Mouse (Mus musculus) urinary bladder, postnatal 10 days (tissue): ENCODE results near the gene Ankrd13a.

Source experiments
- DNase-seq: peaks from one replicate; pipeline ENCODE4 v3.0.0; 2022; ENCODE audit warnings: low spot score

Ankrd13a gene

DNA sequence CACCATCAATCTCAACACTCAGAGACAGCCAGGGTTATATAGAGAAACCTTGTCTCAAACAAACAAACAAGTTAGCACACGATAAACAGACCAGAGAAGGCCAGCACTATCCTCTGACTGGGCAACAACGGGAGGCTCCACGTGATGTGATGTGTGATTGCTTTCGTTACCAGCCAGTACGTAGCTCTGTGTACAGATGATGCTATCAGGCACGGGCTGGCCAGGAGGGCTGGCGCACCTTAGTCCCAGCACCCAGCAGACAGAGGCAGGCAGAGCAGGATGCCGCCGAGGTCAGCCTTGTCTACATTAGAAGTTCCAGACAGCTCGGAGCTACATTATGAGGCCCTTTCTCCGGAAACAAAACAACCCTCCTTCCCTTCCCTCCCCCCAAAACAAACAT is 25.4 kb downstream of the Ankrd13a start:
- no peak for DNase-seq

DNA sequence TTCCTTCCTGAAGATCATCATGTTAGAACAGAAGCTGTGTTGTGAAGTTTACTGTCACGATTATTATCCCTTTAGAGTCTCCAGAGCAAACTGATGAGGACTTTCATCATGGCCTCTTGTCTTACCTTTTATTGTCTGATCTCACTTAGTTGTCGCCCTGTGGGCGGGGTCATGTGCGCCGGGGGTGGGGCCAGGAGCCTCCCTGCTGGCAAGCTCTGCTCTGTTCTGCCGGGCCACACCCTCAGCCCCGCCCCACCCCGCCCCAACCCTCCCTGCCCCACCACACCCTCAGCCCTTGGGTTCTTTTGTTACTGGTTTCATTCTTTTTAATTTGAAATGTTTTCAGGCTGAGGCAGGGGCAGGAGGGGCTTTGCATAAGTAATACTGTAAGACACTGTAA is 26.6 kb downstream of the Ankrd13a start:
- DNase-seq: no peak

DNA sequence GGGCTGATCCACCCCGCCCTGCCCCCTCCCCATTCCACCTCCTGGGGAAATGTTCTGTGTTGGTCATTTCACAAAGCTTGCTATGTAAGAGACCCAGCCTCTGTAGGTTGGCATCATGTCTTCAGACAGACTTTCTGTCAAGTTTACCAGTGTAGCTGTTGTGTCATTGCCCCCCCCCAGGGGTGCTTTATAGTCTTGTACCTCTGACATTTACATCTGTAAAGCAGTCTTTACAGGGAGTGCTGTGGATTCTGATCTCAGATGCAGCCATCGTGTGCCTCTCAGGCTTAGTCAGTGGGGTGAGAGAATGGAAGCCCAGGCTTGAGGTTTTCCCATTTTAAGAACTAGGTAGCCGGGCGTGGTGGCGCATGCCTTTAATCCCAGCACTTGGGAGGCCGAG is 27.4 kb downstream of the Ankrd13a start:
- no peak for DNase-seq

DNA sequence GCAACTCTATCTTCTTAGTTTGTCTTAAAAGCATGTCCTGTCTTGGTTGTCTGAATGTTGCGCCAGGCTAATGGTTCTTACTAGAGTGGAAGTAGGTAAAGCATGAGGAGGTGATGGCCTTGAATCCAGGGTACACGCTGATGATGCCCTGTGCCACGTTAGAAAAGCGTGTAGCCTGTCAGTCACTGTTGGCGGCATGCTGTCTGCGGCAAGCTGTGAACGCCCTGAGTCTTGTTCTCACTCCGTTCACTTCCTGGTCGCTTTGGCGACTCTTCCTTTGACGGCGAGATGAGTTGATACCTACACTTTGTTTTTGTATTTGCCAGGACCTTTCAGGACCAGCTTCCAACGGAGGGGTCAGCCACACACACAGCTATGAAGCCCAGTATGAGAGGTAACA is 28.8 kb downstream of the Ankrd13a start:
- no peak for DNase-seq

DNA sequence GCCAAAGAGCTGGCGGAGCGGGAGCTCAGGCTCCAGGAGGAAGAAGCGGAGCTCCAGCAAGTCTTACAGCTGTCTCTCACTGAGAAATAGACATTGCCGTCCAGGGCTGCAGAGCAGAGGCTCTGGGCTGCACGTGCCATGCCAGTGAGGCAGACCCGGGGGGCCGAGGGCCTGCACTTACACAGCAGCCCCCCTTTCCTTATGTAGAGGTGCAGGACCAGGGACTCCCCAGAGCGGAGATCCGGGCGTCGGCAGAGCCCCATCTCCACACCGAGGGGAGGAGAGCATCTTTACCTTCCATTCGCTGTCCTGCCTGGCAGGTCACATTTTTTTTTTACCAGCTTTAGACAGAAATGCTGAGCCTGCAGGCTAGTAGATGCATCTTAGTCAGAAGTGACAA is 29.9 kb downstream of the Ankrd13a start:
- DNase-seq: no peak

DNA sequence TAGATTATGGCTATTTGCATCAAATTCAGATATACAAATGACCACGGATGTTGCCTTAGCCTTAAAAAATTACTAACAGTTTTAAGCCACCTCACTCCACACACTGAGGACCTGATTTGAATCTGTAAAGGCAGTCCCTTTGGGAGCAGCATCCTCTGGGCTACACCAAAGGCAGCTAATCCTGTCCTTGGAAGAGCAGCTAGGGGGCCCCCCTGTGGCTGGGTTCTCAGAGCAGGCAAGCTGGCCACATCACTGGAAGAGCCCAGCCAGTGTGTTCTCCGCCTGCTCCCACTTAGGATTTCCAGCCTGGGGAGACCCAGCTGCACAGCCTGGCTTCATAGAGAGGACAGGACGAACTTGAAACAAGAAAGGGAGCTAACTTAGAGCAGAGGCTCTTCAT is 30.5 kb downstream of the Ankrd13a start:
- no peak for DNase-seq

DNA sequence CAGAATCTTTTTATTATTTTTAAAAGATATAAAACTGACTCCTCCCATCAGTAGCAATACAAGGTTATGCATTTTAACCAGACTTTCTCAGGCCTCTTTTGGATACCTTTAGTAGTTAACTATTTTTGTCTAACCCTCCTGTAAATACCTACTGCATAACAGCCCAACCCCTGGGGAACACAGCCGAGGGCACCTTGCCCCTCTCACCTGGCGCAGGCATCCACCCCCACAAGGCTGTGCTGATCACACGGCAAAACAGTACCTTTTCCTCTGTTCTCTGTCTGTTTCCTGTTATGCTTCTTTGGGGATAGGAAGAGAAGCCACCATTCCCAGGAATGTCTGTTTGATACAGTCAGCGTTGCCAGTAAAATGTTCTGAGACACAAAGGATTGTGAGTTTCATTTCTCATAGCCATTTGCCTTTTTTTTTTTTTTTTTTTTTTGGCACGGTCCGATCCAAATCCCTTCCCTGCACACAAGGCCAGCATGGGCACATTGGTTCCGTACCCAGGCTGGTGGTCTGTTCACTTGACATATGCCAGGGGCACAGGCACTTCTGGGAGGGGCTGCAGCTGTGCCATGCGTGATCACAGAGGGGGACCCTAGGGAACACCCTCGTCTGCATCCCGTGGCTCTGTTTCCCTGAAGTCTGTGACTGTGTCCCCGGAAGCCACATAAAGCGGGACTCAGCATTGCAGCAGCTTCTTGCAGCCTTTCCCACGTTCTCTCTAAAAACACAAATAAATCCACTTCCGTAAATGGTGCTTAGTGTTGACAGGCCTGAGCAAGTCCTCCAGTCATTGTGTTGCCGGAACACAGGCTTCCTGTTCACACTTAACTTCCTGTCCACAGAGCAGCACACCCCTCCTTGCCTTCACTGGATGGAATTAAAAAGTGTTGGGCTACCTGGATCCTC is 31.2 kb downstream of the Ankrd13a start:
- DNase-seq: no peak

DNA sequence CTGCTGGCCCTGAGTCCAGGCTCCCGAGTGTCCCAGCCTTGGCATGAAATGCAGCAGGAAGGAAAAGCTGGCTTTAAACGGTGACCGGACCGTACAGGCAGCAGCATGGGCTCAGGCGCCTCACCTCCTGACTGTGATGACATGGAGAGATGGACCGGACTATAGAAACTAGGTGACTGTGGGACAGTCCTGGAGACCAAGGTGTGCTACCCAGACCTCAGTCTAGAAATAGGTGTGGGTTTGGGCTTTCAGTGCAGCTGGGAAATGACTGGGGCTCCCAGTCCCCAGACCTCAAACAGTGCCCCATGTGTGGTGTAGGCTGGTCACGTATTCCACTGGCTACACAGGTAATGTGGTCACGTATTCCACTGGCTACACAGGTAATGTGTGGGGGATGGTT is 32.2 kb downstream of the Ankrd13a start:
- DNase-seq: no peak

DNA sequence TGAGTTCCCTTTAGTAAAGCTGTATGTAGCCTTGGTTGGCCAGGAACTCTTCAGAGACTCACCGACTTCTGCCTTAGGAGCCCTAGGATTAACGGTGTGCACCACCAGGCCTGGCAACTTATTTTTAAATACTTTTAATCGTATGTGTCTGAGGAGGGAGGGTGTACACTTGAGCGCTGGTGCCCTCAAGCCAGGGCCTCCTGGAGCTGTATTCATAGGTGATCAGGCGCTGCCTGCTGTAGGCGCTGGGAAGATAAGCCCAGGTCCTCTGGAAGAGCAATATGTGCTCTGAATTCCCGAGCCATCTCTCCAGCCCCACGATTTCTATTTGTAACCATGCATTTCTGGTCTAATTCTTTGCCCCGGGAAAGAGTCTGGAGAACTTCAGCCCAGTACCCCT is 32.6 kb downstream of the Ankrd13a start:
- no peak for DNase-seq

DNA sequence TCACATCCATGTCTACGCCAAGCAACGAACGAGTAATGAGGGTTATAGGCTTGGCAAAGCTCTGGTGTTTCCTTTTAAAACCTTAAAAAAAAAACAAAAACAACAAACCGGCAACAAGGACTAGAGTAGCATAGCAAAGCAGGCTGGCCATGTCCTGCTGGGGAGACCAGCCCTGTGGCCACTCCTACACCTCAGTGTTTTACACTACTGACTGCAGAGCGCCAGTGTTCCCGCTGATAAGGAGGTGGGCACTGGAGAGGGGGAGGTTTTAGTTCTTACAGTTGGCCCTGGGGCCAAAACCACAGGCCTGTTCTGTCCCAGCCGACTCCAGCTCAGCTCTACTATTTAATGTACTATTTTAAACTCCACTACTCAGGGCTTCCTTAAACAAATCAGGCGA is 33.0 kb downstream of the Ankrd13a start:
- DNase-seq: no peak

DNA sequence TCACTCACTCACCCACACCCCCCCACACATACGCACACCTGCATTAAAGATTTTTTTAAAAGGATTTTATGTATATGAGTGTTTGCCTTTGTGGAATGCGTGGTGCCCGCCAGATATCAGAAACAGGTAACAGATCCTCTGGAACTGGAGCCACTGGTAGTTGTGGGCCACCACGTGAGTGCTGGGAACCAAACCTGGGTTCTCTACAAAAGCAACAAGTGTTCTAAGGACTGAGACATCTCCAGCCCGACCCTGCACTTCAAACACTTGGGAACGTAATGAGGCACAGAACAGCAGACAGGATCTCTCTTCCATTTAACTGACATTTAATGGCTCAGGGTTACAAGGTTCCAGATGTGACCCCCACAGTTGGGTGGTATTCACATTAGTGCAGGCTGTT is 33.4 kb downstream of the Ankrd13a start:
- DNase-seq: no peak

DNA sequence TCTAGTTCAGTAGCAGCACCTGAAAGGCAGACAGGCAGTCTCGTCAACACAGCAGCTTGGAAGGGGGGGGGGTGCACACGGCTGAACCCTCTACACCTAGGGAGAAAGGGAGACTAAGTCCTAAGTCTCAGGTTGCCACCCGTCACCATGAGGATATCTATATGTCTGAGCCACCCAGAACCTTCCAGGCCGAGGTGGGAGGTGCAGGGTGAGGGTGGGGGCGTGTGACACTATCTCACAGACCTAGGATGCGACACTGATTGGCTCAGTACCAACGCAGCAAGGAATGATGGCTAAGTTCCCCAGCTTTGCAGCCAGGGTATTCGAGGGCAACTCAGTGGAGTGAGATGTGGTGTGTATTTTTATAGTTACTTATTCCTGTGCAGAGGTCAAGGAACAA is 33.9 kb downstream of the Ankrd13a start:
- no peak for DNase-seq

DNA sequence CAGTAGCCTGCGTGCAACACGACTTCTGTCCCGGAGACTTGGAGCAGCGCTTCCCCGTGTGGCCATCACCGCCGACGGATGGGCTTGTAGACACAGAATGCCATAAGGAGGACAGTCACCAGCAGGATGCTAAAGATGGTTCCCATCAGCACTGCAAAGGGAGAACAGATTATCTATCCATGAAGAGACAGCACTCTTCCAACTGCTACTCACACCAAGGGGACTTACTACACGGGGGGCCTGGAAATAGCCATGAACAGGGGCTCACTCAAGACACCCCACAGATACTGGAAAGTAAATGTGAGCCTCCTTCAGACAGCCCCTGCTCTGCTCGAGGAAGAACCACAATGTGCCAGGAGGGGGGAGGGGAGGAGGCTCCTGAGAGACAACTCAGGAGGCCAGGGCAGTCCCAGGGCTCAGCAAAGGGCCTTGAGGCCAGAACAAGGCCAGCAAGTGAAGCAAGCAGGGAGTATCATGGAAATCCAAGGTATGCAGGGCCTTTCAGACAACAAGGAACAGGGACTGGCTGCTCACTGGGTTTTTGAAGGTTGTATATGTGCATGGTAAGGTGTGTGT is 34.8 kb downstream of the Ankrd13a start:
- no peak for DNase-seq

DNA sequence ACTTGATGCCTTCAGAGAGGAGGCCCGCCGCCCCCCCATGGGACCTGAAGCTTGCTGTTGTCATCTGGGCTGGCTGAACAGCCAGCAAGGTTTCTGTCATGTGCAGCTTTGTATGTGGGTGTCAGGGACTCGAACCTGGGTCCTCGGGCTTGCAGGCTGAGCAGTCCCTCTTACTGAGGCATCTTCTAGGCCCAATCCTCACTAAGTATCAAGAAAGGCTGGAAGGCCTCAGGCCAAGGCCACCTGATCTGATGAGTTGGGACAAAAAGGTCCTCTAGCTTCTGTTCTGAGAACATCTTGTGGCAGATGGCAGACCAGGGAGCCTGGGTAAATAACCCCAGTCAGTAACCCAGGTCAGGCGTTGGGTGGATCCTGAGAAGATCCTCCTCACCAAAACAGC is 35.3 kb downstream of the Ankrd13a start:
- DNase-seq: no peak

DNA sequence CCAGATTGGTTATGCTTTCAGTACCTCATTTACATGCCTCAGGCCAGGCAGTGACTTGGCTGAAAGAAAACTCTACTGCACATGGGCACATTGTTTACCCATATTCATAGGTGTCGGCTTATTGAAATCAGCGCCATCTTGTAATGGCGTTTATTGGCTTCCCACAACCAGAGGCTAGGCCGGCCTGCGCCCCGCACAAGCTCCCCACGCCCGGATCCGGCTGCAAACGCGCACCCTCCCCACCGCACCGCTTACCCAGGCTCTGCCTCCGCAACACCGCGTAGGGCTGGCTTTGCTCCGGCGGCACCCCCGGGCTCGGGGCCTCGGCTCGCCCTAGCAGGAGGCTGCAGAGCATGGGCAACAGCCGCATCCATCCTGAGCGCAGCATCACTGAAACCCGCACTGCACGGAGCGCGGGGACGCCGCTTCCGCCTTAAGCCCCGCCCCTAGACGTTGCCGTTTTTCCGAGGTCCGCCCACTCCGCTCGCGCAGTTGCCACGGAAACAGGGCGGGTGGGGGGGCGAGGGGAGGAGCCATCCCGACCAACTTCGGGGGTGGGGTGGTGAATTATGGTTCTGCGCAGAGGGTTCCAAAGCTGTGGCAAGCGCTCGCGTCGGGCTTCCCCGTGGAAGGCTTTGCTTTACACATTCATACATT is 39.2 kb downstream of the Ankrd13a start:
- peak; percentile 56 for DNase-seq

DNA sequence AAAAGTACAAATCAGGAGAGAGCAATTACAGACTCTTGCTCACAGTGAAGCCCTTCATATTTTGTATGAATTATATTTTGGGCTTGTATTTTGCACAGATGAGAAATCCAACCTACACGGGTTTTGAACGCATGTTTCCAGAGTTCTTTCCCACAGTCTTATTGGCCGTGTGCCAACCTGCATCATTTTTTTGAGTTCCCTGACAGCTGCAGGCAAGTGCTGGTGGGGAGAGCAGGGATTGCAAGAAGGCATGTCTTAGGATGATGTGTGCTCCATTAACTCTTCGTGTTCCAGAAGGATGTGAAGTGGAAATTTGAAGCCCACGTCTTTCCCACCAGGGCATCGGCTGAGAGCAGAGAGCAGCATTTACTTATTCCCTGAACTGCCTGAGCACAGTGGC is 42.1 kb downstream of the Ankrd13a start:
- DNase-seq: no peak

DNA sequence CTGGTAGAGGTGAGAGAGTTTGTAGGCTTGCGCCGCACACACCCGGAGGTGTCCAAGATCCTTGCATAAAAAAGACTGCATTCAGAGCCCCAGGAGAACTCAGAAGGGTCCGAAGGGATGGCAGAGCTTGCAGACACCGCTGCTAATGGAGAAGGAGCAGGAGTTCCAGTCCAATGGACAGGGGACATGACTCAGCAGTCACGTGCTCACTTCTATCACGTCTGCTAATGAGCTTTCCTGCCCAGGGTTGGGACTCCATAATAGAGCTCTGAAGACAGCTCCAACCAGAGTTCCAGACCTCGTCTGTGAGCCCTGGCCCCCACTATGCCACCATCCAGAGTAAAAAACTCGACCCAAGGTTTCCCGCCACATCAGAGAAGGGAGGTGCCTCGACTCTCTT is 43.6 kb downstream of the Ankrd13a start:
- DNase-seq: no peak

DNA sequence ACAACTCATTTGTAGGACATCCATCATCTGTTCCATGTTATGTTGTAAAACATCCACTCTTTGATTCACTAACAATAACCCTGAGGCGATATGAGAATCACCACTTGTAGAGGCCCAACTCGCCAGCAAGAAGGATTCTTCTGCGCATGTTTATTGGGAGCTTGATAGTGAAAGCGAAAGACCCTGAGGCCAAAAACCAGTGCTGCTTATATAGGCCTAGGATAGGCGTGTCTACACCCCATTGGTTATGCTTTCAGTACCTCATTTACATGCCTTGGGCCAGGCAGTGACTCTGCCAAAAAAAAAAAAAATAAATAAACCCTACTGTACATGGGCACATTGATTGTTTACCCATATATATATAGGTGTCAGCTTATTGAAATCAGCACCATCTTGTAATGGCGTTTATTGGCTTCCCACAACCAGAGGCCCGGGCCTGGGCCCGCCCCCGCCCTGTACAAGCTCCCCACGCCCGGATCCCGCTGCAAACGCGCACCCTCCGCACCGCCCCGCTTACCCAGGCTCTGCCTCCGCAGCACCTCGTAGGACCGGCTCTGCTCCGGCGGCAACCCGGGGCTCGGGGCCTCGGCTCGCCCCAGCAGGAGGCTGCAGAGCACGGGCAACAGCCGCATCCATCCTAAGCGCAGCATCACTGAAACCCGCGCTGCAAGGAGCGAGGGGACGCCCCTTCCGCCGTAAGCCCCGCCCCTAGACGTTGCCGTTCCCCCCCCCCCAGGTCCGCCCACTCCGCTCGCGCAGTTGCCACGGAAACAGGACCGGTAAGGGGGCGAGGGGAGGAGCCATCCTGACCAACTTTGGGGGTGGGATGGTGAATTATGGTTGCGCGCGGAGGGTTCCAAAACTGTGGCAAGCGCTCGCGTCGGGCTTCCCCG is 48.6 kb downstream of the Ankrd13a start, which contains the start of gene 1500011B03Rik:
Gene 1500011B03Rik, minus strand, starts transcription at position 673 of the 893 bp plus-strand sequence.
- no peak for DNase-seq

DNA sequence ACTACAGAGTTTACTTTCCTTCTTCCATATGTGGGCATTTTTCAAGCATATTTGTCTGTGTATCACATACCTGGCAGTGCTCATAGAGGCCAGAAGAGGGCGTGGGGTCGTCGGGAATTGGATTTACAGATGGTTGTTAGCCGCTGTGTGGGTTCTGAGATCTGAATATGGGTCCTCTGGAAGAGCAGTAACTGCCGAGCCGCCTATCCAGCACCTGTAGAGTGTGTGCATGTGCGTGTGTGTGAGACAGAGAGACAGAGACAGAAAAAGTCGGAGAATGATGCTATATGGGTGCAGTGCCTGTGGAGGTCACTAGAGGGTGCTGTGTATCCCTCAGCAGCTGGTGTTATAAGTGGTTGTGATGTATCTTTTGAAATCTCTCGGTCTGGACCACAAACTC is 49.7 kb downstream of the Ankrd13a start:
- DNase-seq: no peak

DNA sequence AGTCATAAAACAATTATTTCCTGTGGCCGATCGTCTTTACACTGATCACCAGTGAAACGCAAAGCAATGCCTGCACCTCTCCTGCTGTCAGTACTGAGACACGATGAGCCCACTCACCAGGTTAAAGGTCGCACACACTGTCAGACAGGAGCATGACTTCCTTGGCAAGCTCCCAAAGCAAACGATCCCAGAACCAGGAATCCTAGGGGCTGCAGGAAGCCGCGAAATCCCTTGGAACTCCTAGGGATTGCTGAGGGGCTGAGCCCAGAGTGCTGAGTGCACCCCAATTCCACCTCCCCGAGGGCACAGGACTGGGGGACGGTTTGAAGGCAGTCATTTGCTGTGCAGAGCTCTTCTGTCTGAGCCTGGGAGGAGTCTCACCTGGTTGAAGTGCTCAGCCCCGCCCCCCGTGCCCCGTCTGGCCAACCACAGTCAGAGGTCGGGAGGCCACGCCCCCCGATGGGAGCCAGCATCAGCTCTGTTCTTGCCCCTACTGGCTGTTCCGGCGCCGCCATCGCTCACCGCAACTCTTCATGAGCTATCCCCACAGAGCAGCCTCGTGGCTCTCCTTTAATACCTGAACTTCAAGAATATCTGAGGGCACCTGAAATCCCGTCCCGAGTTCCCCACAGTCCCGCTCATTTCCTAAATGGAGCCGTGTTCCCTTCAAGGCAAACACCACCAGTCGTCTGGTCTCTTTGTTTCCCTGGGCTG is 51.7 kb downstream of the Ankrd13a start:
- DNase-seq: no peak

DNA sequence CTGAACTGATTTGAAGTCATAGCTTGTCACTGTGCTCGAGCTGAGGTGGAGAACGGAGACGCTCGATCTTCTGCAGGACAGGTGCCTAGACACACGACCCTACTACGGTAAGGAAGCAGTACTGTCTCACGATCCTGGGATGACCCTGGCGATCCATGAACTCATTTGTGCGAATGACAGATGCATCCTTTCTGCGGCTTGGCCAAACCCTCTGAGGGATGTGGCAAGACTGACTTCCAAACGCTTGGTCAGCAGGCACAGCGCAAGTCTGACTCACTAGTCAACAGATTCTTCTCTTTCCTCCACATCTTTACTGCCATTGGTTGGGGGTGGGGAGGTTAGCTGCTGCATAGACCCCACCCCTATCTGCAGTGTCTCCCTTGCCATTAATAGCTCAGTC is 53.0 kb downstream of the Ankrd13a start:
- DNase-seq: no peak

DNA sequence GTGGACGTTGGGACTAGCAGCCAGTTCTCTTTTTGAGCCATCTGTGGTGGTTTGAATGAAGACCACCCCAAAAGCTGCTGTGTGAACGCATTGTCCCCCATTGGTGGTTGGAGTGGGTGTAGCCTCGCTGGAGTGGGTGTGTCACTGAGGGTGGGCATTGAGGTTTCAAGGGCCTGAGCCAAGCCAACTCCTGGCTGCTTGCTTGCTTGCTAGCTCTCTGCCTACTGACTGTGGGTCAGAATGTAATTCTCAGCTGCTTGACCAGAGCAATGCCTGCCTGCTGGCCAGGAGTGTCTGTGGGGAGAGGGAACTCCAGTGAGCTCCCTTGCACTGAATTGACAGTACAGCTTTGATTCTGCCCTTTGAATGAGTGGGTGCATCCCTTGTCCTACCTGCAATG is 55.3 kb downstream of the Ankrd13a start:
- DNase-seq: no peak
